Mouse (Mus musculus): ENCODE data around the gene Tmem246. TPM values are rescaled to one million over a fixed set of nuclear protein-coding genes. Genes with fewer than 3 reads are reported as not detected.
"Not testable (repeated sequence)": the region's sequence is repeated elsewhere in the genome, so short reads cannot be mapped to it uniquely, and the experiment has no call there.

The Tmem246 gene
- polyA plus RNA-seq (2016; fragmentation: Nextera tagmentation; extraction: Ambion mirVana) = 31.0 and 33.3 TPM in 2 replicates

DNA sequence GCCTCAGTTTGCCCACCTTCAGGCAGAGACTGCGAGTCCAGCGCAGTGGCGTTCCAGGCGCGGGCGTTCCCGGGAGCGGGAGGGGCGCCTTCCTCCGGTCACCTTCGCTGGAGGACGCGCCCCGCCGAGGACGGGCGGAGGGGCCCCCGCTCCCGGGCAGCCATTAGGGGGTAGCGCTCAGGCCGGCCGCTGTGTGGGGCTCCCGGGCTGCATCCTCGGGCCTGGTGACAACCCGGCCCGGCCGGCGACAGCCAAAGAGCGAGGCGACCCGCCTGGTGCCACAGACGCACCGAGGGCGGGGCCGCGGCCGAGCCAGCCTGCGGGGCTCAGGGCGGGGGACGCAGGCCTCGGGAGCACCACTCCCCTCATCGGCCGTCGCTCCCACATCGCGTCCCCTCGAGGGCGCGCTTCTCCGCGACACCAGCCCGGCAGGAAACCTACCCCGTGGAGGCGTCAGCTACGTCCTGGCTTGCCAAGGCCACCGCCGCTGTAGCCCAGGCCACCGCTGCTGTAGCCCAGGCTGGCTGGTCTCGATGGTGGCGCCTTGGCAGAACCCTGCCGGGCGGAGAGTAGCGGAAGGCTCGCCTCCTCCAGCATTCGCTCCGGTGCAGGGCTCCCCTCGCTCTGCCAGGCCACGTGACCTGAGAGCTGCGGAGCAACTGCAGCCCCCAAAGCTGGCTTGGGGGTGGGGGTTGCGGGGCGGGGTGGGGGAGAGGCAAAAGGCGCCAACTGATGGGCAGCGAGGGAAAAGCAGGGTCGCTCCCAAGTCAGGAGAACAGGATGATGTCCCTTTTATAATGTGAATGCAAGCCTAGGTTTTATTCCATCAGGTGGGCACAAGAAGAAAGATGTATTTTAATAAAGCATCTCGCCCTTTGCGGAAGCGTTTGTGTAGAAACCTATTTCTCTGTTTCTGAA lies at the start of gene Tmem246:
Tmem246 (minus strand) TSS at position 694 of the 918 bp plus-strand sequence.
- H3K9ac ChIP-seq = peak within 1 kb of the TSS; percentile 85
- under 1% methylated on average over 77 of the region's 77 CpGs for WGBS
- ATAC-seq (ENCODE audit: low FRiP score) = peak; percentile 96
- H3K4me3 ChIP-seq = peak within 1 kb of the TSS; percentile 84
- H3K4me1 ChIP-seq = no peaks in the 10 kb centered on the region
- no peaks in the 10 kb centered on the region for H3K9me3 ChIP-seq (replicated peaks)
- H3K36me3 ChIP-seq = no peaks in the 10 kb centered on the region
- peak within 1 kb of the TSS; percentile 88 for H3K27ac ChIP-seq
- peak within 1 kb of the TSS; percentile 85 for H3K4me2 ChIP-seq (replicated peaks)
- H3K27me3 ChIP-seq = no peaks in the 10 kb centered on the region

DNA sequence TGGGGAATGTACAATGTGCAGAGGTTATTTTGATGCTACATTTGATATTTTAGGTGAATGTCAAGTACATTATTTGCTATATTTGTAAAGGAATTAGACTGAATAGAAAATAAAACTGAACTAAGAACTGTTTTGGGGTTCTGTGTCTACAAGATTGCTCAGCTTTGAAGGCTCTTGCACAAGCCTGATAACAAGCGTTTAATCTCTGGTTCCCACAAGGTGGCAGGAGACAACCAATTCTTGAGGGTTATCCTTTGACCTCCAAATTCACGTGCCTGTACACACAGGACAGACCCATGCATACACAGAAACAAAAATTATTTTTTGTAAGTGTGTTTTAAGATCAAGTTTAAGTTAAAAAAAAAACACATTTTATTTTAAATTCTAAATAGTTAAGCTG lies 42.2 kb upstream of the Tmem246 start:
- 77% methylated on average over 2 of the region's 2 CpGs for WGBS
- ATAC-seq (ENCODE audit: low FRiP score) = no peak
- H3K9ac ChIP-seq = no peak overlapping the region
- H3K4me2 ChIP-seq (replicated peaks) = no peak overlapping the region
- H3K27me3 ChIP-seq = no peaks in the 10 kb centered on the region
- H3K27ac ChIP-seq = no peak overlapping the region
- H3K9me3 ChIP-seq (replicated peaks) = no peaks in the 10 kb centered on the region
- H3K4me3 ChIP-seq = no peak overlapping the region
- H3K4me1 ChIP-seq = no peaks in the 10 kb centered on the region
- H3K36me3 ChIP-seq = peaks cover 71% of the 10 kb centered on the region

DNA sequence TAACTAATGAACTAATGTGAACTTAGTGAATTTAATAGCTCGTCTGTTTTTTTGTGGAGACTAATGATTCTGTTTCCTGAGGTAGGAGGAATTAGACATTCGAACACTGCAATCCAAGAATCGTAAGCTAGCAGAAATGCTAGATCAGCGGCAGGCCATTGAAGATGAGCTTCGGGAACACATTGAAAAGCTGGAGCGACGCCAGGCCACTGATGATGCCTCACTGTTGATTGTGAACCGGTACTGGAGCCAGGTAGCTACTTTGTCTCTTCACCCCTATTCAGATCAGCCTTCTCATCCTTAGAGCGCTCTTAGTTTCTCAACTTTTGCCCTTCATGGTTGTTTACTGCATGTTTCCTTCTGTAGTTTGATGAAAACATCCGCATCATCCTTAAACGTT lies 40.1 kb upstream of the Tmem246 start:
- 93% methylated on average over 11 of the region's 11 CpGs for WGBS
- ATAC-seq (ENCODE audit: low FRiP score) = no peak
- Histone ChIP-seq H3K36me3 (peaks cover 66% of the 10 kb centered on the region), H3K27ac (no peak overlapping the region), H3K4me3 (no peak overlapping the region), H3K27me3 (no peaks in the 10 kb centered on the region), H3K9ac (no peak overlapping the region), H3K4me2 (replicated peaks) (no peak overlapping the region), H3K4me1 (peaks cover 15% of the 10 kb centered on the region), H3K9me3 (replicated peaks) (no peaks in the 10 kb centered on the region)

DNA sequence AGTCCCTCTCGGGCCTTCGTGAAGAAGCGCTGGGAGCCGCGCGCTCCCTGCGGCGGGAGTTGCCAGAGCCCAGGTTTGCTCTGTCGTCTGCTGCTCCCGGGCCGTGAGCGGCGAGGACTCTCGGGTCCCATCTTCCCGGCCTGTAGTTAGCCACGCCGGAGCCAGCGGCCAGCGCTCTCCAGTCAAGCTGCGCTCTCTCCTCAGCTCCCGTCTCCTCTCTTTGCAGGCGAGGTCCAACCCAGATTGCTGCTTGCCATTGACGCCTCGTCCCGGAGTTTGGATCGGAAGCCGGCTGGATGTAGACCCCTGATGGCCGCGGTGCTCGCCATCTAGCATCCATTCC lies 34.4 kb upstream of the Tmem246 start:
- H3K4me3 ChIP-seq = peak overlapping the region; percentile 83
- no peaks in the 10 kb centered on the region for H3K9me3 ChIP-seq (replicated peaks)
- H3K4me1 ChIP-seq = peaks cover 18% of the 10 kb centered on the region
- no peaks in the 10 kb centered on the region for H3K27me3 ChIP-seq
- WGBS = under 1% methylated on average over 30 of the region's 30 CpGs
- H3K36me3 ChIP-seq = peaks cover 33% of the 10 kb centered on the region
- H3K4me2 ChIP-seq (replicated peaks) = peak overlapping the region; percentile 80
- H3K9ac ChIP-seq = peak overlapping the region; percentile 89
- ATAC-seq (ENCODE audit: low FRiP score) = peak; percentile 87
- peak overlapping the region; percentile 88 for H3K27ac ChIP-seq

DNA sequence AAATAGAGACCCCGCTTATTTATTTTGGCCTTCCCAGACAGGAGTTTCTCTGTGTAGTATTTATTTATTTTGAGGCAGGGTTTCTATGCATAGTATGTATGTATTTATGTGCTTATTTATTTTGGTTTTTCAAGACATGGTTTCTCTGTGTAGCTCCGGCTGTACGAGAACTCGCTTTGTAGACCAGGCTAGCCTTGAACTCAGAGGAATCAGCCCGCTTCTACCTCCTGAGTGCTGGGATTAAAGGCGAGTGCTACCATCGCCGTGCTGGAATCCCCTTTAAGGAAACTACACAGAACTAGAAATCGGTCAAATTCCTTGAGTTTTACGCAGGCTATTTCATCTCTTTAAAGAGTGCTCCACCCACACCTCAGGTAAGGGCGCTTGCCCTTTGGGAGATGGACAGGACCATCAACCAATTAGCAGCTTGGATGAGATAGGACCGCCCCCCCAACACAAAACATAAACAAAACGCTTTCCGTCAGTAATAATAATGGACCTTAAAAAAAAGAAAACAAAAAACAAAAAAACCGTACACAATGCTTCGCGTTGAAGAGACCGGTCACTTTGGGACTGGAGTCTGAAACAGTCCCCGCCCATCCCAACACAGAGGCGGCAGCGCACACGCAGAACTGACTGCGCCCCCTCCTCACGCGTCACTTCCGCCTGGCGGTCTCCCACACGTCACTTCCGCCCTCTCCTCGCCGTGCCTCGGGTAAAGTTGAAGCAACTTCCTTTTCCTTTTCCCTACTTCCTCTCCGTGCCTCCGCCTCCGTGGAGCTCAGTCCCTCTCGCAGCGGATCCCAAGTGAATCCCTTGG lies 33.9 kb upstream of the Tmem246 start, which contains the start of gene Rnf20:
Rnf20 (plus strand) TSS at position 688 of the 820 bp plus-strand sequence.
- Histone ChIP-seq H3K4me1 (peaks cover 18% of the 10 kb centered on the region), H3K4me2 (replicated peaks) (peak within 1 kb of the TSS; percentile 80), H3K27me3 (no peaks in the 10 kb centered on the region), H3K9me3 (replicated peaks) (no peaks in the 10 kb centered on the region), H3K36me3 (peaks cover 28% of the 10 kb centered on the region), H3K27ac (peak within 1 kb of the TSS; percentile 88), H3K4me3 (peak within 1 kb of the TSS; percentile 83), H3K9ac (peak within 1 kb of the TSS; percentile 89)
- 3% methylated on average over 36 of the region's 37 CpGs for WGBS
- peak; percentile 97 for ATAC-seq (ENCODE audit: low FRiP score)

DNA sequence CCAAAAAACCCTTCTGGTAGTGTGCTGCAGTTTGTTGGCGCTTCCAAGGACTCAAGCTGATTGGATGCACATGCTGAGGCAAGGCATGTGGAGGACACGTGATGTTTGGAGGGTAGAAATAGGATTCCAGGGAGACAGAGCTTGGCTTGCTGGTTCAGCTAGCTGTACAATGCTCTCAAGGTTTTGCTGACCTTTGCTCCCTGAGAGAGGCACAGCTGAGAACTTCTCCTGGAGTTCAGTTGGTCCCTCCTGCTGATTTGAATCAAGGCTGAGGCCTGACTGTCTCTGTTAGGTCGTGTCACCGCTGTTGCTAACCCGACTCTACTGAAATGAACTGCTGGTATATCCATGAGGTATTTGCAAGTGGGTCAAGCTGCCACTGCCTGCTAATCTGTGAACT lies 31.3 kb upstream of the Tmem246 start:
- peaks cover 11% of the 10 kb centered on the region for H3K4me1 ChIP-seq
- no peaks in the 10 kb centered on the region for H3K9me3 ChIP-seq (replicated peaks)
- H3K27ac ChIP-seq = no peak overlapping the region
- H3K9ac ChIP-seq = no peak overlapping the region
- no peak for ATAC-seq (ENCODE audit: low FRiP score)
- H3K27me3 ChIP-seq = no peaks in the 10 kb centered on the region
- no peak overlapping the region for H3K4me3 ChIP-seq
- 0 out of 2 replicates have a peak, but pooled peaks cover 4% of the 10 kb centered on the region for H3K36me3 ChIP-seq
- WGBS = 77% methylated on average over 5 of the region's 5 CpGs
- no peak overlapping the region for H3K4me2 ChIP-seq (replicated peaks)

DNA sequence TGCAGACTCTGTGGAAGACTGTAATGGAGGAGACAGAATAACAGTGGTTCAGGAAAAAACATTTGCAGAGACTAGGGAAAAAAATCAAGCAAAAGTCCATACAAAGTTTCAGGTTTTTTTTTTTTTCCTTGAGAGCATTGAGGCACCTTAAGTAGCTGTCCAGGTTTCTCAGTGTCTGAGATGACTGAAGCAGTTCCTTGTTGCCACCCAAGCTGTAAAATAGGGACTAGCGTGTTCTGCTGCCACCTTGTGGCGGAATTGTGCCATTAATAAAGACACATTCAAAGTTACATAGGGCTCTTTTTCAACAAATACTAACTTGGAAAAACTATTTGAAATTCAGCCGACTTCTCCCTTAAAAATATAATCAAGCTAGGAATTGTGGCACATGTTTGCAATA lies 29.3 kb upstream of the Tmem246 start:
- Histone ChIP-seq H3K4me1 (no peaks in the 10 kb centered on the region), H3K9me3 (replicated peaks) (no peaks in the 10 kb centered on the region), H3K27ac (no peak overlapping the region), H3K4me2 (replicated peaks) (no peak overlapping the region), H3K4me3 (no peak overlapping the region), H3K27me3 (no peaks in the 10 kb centered on the region), H3K9ac (no peak overlapping the region), H3K36me3 (no peaks in the 10 kb centered on the region)
- WGBS = 5% methylated on average over 3 of the region's 3 CpGs
- no peak for ATAC-seq (ENCODE audit: low FRiP score)

DNA sequence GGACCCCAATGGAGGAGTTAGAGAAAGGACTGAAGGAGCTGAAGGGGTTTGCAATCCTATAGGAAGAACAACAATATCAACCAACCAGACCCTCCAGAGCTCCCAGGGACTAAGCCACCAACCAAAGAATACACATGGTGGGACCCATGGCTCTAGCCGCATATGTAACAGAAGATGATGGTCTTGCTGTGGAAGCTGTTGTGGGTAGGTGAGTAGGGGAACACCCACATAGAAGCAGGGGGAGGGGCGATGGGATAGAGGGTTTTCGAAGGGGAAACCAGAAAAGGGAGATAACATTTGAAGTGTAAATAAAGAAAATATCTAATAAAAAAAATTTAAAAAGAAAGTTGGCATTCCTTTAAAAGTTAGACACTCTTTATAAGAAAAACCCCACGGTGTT lies 27.3 kb upstream of the Tmem246 start:
- 85% methylated on average over 4 of the region's 4 CpGs for WGBS
- H3K4me2 ChIP-seq (replicated peaks); H3K4me3 ChIP-seq; H3K36me3 ChIP-seq; ATAC-seq (ENCODE audit: low FRiP score); H3K4me1 ChIP-seq; H3K9ac ChIP-seq; H3K27me3 ChIP-seq; H3K27ac ChIP-seq; H3K9me3 ChIP-seq (replicated peaks): not testable (repeated sequence)

DNA sequence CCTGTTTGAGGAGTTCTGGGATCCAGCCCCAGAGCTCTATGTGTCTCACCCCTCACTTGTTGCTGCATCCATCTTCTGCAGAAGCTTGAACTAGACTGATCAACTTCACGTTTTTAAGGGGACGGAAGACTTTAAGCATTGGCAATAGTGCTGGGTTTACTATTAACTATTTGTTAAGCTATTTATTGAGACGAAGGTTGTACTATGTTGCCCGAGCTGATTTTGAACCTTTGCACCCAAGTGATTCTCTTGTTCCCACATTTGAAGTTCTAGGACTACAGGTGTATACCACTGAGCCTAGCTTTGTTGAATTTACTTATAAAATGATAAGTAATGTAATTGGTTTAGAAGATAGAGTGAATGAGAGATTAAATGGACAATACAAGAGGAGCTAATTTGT lies 26.2 kb upstream of the Tmem246 start:
- Histone ChIP-seq H3K27me3 (no peaks in the 10 kb centered on the region), H3K27ac (no peak overlapping the region), H3K9me3 (replicated peaks) (no peaks in the 10 kb centered on the region), H3K4me3 (no peak overlapping the region), H3K4me2 (replicated peaks) (no peak overlapping the region), H3K9ac (no peak overlapping the region), H3K36me3 (no peaks in the 10 kb centered on the region), H3K4me1 (no peaks in the 10 kb centered on the region)
- 90% methylated on average over 4 of the region's 4 CpGs for whole genome bisulfite sequencing
- ATAC-seq (ENCODE audit: low FRiP score) = no peak

DNA sequence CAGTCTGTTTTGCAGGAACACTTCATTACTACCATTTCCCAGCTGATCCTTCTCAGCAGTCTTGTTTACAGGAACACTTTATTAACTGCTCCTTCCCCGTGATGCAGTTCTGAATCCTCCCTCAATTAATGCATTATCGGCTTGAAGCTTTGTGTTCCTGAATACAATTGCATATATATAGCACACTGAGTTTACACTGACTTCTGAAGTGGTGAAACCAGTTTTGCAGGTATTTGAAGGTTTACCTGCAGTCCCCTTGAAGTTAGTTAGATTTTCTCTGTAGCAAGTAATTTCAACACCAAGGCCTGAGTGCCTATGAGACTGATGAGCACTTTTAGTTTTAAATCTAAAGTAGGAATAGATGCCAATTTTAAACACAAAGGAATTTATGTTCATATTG lies 24.6 kb upstream of the Tmem246 start:
- no peaks in the 10 kb centered on the region for H3K4me1 ChIP-seq
- H3K36me3 ChIP-seq = no peaks in the 10 kb centered on the region
- ATAC-seq (ENCODE audit: low FRiP score) = no peak
- H3K4me2 ChIP-seq (replicated peaks) = no peak overlapping the region
- no peak overlapping the region for H3K9ac ChIP-seq
- H3K4me3 ChIP-seq = no peak overlapping the region
- H3K27me3 ChIP-seq = no peaks in the 10 kb centered on the region
- 74% methylated on average over 2 of the region's 2 CpGs for WGBS
- H3K27ac ChIP-seq = no peak overlapping the region
- no peaks in the 10 kb centered on the region for H3K9me3 ChIP-seq (replicated peaks)

DNA sequence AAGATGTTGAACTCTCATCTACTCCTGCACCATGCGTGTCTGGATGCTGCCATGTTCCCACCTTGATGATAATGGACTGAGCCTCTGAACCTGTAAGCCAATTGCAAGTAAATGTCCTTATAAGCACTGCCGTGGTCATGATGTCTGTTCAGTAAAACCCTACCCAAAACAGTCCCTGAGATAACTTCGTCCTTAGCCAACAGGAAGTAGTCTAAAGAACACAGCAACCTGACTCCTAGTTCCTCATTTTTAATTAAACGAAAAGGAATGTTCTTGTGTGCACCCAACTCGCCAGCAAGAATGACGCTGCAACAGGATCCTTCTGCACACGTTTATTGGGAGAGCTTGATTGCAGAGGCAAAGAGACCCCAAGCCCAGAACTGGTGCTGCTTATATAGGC lies 22.2 kb upstream of the Tmem246 start:
- not testable (repeated sequence) for H3K27ac ChIP-seq; H3K36me3 ChIP-seq; H3K9ac ChIP-seq; H3K4me2 ChIP-seq (replicated peaks); H3K4me3 ChIP-seq; ATAC-seq (ENCODE audit: low FRiP score); H3K4me1 ChIP-seq; H3K9me3 ChIP-seq (replicated peaks); H3K27me3 ChIP-seq
- 92% methylated on average over 7 of the region's 7 CpGs for WGBS

DNA sequence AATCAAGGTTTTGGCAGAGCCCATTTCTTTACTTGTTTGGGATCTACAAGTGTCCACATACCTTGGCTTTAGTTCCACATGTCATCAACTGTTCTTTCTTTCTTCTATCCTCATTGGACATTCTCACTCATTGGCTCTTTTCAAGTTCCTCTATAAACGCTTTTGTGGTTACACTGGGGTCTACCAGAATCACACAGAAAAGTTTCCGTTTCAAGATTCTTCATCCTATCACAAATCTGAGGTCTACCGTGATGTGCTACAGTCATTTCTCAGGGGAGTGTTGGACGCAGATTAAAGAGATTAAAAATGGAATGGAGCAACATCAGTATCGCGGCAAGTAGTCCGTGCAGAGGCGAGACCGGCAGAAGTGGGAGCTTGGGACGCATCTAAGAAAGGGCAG lies 19.2 kb upstream of the Tmem246 start:
- WGBS = 93% methylated on average over 10 of the region's 10 CpGs
- Histone ChIP-seq H3K27me3 (no peaks in the 10 kb centered on the region), H3K4me3 (no peak overlapping the region), H3K9me3 (replicated peaks) (no peaks in the 10 kb centered on the region), H3K4me1 (no peaks in the 10 kb centered on the region), H3K9ac (no peak overlapping the region), H3K4me2 (replicated peaks) (no peak overlapping the region), H3K36me3 (no peaks in the 10 kb centered on the region), H3K27ac (no peak overlapping the region)
- ATAC-seq (ENCODE audit: low FRiP score) = no peak
